Mouse (Mus musculus): ENCODE measurements at regions not wholly inside any gene's neighbourhood (a gene's known extent, or its start where the extent isn't known, plus 50 kb on each side); places are given as distances from the start of the nearest gene placed in this dataset.

DNA sequence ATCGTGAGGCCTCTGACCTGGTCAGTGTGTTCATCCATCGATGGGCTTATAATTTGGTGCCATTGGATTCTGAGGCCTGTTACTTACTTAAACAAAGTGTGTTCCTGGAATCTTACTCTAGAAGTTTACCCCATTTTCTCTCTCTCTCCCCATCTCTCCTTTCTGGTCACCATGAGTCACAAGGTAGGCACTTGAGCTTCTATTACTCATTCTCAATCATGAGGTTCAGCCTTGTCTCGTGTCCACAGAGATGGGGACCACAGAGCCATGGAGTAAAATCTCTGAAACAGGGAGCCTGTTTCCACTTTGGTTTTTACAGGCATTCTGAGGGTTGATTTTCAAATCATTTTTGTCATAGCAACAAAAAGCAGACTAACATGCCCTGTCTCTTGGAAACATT is 304.7 kb upstream of the Rbms1 start:
- TF ChIP-seq CTCF (IDR thresholded peaks at IDR 0.05; ENCODE audit: low read depth) (no peak), EP300 (IDR thresholded peaks at IDR 0.05; ENCODE audit: low read depth) (no peak)
